Mouse (Mus musculus) hindlimb bud, embryonic 11.5 days (tissue): ENCODE measurements around the gene Kidins220.

ENCODE experiments used
- DNase-seq: peaks from one replicate; pipeline ENCODE4 v3.0.0-alpha.2; 2012; ENCODE audit warnings: low read depth, low spot score; ENCODE audit errors: extremely low spot score

Kidins220 gene

GRCm38 (mm10) chr12:25108865-25109264, 134.1 kb downstream of the Kidins220 start:
- DNase-seq = no peak

DNA sequence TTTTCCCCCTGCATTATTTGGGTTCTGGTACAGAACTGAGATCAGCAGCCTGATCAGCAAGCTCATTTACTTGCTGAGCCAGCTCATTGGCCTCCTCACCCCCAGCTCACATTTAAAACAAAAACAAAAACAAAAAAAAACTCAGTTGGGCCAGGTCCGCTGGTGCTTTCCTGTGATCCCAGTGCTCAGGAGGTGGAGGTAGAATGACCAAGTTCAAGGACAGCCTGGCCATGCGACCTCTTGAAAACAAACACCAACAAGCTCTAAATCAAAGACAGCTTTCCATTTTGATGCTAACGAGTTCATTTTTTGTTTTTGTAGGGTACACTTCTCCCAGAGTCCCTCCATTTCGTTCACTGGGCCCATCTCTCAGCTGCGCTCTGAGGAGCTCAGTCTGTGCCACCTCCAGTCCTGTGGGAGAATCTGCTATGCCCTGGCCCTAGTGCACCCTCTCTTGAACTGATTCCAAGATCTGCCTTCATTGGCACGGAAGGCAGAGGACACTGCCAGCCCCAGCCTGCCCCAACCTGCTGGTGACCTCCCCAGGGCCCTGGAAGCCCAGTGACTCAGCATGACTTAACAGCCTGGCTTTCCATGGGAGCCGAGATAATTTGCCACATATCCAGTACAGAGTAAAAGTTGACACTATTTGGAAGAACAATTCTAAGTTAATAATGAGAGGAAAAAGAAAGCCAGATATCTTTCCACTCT, 135.4 kb downstream of the Kidins220 start:
- DNase-seq = no peak

DNA sequence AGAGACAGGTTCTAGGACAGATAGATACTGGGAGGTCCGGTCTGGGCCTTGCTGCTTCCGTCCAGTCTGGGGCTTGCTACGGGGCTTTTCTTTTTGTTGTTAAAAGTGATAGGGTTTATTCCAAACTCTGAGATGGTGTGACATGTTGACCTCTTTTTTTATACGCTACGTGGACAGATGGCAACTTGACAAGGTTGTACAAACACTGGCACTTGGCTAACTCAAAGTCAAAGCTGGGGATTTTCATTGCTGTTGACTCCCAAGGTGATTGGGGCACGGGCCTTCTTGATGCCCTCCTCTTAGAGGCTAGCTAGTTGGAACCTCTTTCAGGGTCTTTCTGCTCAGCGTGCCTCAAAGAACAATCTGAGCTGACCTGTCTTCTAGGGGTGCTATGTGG, 136.0 kb downstream of the Kidins220 start:
- no peak for DNase-seq
